Mouse (Mus musculus): ENCODE measurements around the gene Ccdc34. TPM values are rescaled to one million over a fixed set of nuclear protein-coding genes. Genes with fewer than 3 reads are reported as not detected.
"Not testable (repeated sequence)": the region's sequence is repeated elsewhere in the genome, so short reads cannot be mapped to it uniquely, and the experiment has no call there.

Gene Ccdc34
- polyA plus RNA-seq, 1 experiment, result 7.4 TPM

- Histone ChIP-seq H3K4me3 (replicated peaks) (no peak overlapping the region), H3K4me1 (ENCODE audit: control insufficient read depth) (no peaks in the 10 kb centered on the region), H3K27me3 (ENCODE audit: control insufficient read depth) (no peaks in the 10 kb centered on the region), H3K9me3 (ENCODE audit: control insufficient read depth, low read length) (no peaks in the 10 kb centered on the region), H3K36me3 (ENCODE audit: control insufficient read depth) (no peaks in the 10 kb centered on the region)
- TF ChIP-seq GATA1 (IDR thresholded peaks at IDR 0.05; ENCODE audit: low read length), result no peak
- TF ChIP-seq TAL1 (IDR thresholded peaks at IDR 0.05; ENCODE audit: low read length), result no peak
Observed at GRCm38 (mm10) chr2:110085701-110086143, 68.1 kb downstream of the Ccdc34 start.

GRCm38 (mm10) chr2:110114133-110114532 lies 96.5 kb downstream of the Ccdc34 start:
- TF ChIP-seq TAL1 (IDR thresholded peaks at IDR 0.05; ENCODE audit: low read length), result no peak
- no peak for TF ChIP-seq GATA1 (IDR thresholded peaks at IDR 0.05; ENCODE audit: low read length)
- Histone ChIP-seq H3K4me3 (replicated peaks) (no peak overlapping the region), H3K36me3 (ENCODE audit: control insufficient read depth) (no peaks in the 10 kb centered on the region), H3K27me3 (ENCODE audit: control insufficient read depth) (no peaks in the 10 kb centered on the region), H3K9me3 (ENCODE audit: control insufficient read depth, low read length) (no peaks in the 10 kb centered on the region), H3K4me1 (ENCODE audit: control insufficient read depth) (no peaks in the 10 kb centered on the region)

- TF ChIP-seq GATA1 (IDR thresholded peaks at IDR 0.05; ENCODE audit: low read length) (no peak), TAL1 (IDR thresholded peaks at IDR 0.05; ENCODE audit: low read length) (no peak)
- Histone ChIP-seq H3K27me3 (ENCODE audit: control insufficient read depth) (no peaks in the 10 kb centered on the region), H3K4me3 (replicated peaks) (no peak overlapping the region), H3K36me3 (ENCODE audit: control insufficient read depth) (no peaks in the 10 kb centered on the region), H3K9me3 (ENCODE audit: control insufficient read depth, low read length) (no peaks in the 10 kb centered on the region), H3K4me1 (ENCODE audit: control insufficient read depth) (no peaks in the 10 kb centered on the region)
Observed at GRCm38 (mm10) chr2:110129396-110129795, 111.8 kb downstream of the Ccdc34 start.

GRCm38 (mm10) chr2:110131573-110131972 lies 114.0 kb downstream of the Ccdc34 start:
- Histone ChIP-seq H3K4me3 (replicated peaks) (no peak overlapping the region), H3K9me3 (ENCODE audit: control insufficient read depth, low read length) (no peaks in the 10 kb centered on the region), H3K36me3 (ENCODE audit: control insufficient read depth) (no peaks in the 10 kb centered on the region), H3K27me3 (ENCODE audit: control insufficient read depth) (no peaks in the 10 kb centered on the region), H3K4me1 (ENCODE audit: control insufficient read depth) (no peaks in the 10 kb centered on the region)
- TF ChIP-seq GATA1 (IDR thresholded peaks at IDR 0.05; ENCODE audit: low read length) (no peak), TAL1 (IDR thresholded peaks at IDR 0.05; ENCODE audit: low read length) (no peak)

GRCm38 (mm10) chr2:110133356-110134115 lies 115.9 kb downstream of the Ccdc34 start:
- no peak overlapping the region for H3K4me3 ChIP-seq (replicated peaks)
- no peaks in the 10 kb centered on the region for H3K27me3 ChIP-seq (ENCODE audit: control insufficient read depth)
- H3K9me3 ChIP-seq (ENCODE audit: control insufficient read depth, low read length), result no peaks in the 10 kb centered on the region
- TF ChIP-seq TAL1 (IDR thresholded peaks at IDR 0.05; ENCODE audit: low read length), result no peak
- no peak for TF ChIP-seq GATA1 (IDR thresholded peaks at IDR 0.05; ENCODE audit: low read length)
- H3K4me1 ChIP-seq (ENCODE audit: control insufficient read depth), result no peaks in the 10 kb centered on the region
- H3K36me3 ChIP-seq (ENCODE audit: control insufficient read depth), result no peaks in the 10 kb centered on the region

- H3K36me3 ChIP-seq (ENCODE audit: control insufficient read depth), result no peaks in the 10 kb centered on the region
- H3K9me3 ChIP-seq (ENCODE audit: control insufficient read depth, low read length), result no peaks in the 10 kb centered on the region
- no peak for TF ChIP-seq GATA1 (IDR thresholded peaks at IDR 0.05; ENCODE audit: low read length)
- TF ChIP-seq TAL1 (IDR thresholded peaks at IDR 0.05; ENCODE audit: low read length), result no peak
- H3K27me3 ChIP-seq (ENCODE audit: control insufficient read depth), result no peaks in the 10 kb centered on the region
- H3K4me3 ChIP-seq (replicated peaks), result no peak overlapping the region
- H3K4me1 ChIP-seq (ENCODE audit: control insufficient read depth), result no peaks in the 10 kb centered on the region
Observed at GRCm38 (mm10) chr2:110134765-110135594, 117.4 kb downstream of the Ccdc34 start.

GRCm38 (mm10) chr2:110137291-110137690 lies 119.7 kb downstream of the Ccdc34 start:
- H3K36me3 ChIP-seq (ENCODE audit: control insufficient read depth), result no peaks in the 10 kb centered on the region
- H3K4me3 ChIP-seq (replicated peaks), result no peak overlapping the region
- no peaks in the 10 kb centered on the region for H3K9me3 ChIP-seq (ENCODE audit: control insufficient read depth, low read length)
- H3K4me1 ChIP-seq (ENCODE audit: control insufficient read depth), result no peaks in the 10 kb centered on the region
- no peak for TF ChIP-seq TAL1 (IDR thresholded peaks at IDR 0.05; ENCODE audit: low read length)
- no peak for TF ChIP-seq GATA1 (IDR thresholded peaks at IDR 0.05; ENCODE audit: low read length)
- H3K27me3 ChIP-seq (ENCODE audit: control insufficient read depth), result no peaks in the 10 kb centered on the region

GRCm38 (mm10) chr2:110138096-110138495 lies 120.5 kb downstream of the Ccdc34 start:
- no peak for TF ChIP-seq TAL1 (IDR thresholded peaks at IDR 0.05; ENCODE audit: low read length)
- TF ChIP-seq GATA1 (IDR thresholded peaks at IDR 0.05; ENCODE audit: low read length), result no peak
- Histone ChIP-seq H3K9me3 (ENCODE audit: control insufficient read depth, low read length) (no peaks in the 10 kb centered on the region), H3K4me3 (replicated peaks) (no peak overlapping the region), H3K36me3 (ENCODE audit: control insufficient read depth) (no peaks in the 10 kb centered on the region), H3K27me3 (ENCODE audit: control insufficient read depth) (no peaks in the 10 kb centered on the region), H3K4me1 (ENCODE audit: control insufficient read depth) (no peaks in the 10 kb centered on the region)

GRCm38 (mm10) chr2:110147980-110148379 lies 130.4 kb downstream of the Ccdc34 start:
- H3K4me3 ChIP-seq (replicated peaks); H3K27me3 ChIP-seq (ENCODE audit: control insufficient read depth); H3K4me1 ChIP-seq (ENCODE audit: control insufficient read depth); H3K9me3 ChIP-seq (ENCODE audit: control insufficient read depth, low read length); H3K36me3 ChIP-seq (ENCODE audit: control insufficient read depth): not testable (repeated sequence)
